Mouse (Mus musculus) urinary bladder, postnatal 36 days (tissue): Measurements from ENCODE around the gene 2010111I01Rik.

ENCODE experiments used
- DNase-seq, 2 experiments: peaks; one replicate each; pipeline ENCODE4 v3.0.0; 2022; ENCODE audit warnings: low spot score in 2 of 2, mixed read lengths in 1 of 2

2010111I01Rik gene

DNA sequence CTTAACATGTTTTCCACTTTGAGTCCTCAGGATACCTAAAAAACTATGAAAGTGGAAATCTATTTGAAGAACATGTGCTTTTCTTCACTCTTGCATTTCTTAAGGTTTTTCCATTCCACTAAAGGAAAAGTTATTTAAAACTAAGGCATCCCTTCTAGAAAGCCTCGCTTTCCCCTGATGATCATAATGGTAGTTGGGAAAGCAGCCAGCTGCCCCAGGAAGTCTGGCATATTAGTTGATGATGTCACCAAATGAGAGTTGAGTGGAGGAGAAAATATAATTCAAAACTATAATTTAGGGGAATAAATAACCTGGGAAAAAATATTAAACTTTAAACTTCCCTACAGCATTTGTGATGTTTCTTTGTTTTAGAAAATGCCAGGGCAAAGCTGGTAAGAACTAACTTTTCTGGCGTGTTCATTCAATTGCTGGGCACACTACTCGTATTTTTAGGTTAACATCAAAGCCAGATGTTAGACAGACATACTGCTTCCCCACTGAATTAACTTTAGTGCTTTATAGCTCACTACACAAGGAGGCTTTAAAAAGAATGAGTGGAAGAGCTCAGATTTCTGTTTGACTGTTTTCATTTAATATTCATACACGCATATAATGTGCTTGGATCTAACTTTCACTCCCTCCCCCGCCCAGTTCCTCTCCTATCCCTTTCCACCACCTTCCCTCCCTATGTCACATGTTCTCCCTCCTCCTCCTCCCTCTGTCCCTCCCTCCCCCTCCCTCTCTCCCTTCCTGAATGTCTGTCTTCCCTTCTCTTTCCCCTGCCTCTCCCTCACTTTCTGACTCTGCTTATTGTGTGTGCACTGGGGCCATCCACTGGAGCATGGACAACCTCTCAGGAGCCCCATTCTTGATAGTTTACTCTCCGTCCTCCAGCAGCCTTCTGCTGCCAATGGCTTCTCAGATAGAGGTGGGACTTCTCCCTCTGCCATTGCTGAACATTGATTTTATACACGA, 58.8 kb downstream of the 2010111I01Rik start:
- no peak for DNase-seq

DNA sequence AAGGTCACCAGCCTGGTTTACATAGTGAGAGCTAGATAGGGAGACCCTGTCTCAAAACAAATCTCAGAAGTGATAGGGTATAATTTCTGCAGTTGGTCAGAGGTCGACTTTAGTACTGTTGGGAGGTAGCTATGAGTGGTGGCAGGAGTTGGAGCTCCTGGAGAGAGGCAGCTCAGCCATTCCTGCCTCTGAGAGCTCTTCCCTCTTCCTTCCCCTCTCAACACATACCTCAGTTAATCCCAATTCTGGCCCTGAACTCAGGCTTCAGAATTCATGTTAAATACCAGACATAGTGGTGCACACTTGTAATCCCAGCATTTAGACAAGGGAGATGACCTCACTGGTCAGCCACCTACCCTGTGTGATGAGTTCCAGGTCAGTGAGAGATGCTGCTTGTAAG, 65.3 kb downstream of the 2010111I01Rik start:
- DNase-seq, result no peak

- DNase-seq, result no peak
Observed at GRCm38 (mm10) chr13:63031244-63031643, 66.6 kb downstream of the 2010111I01Rik start.

GRCm38 (mm10) chr13:63032304-63032830, 67.7 kb downstream of the 2010111I01Rik start:
- no peak for DNase-seq

- no peak for DNase-seq
Observed at GRCm38 (mm10) chr13:63032958-63033357, 68.3 kb downstream of the 2010111I01Rik start.

- DNase-seq, result no peak
Observed at GRCm38 (mm10) chr13:63033364-63033763, 68.7 kb downstream of the 2010111I01Rik start.

DNA sequence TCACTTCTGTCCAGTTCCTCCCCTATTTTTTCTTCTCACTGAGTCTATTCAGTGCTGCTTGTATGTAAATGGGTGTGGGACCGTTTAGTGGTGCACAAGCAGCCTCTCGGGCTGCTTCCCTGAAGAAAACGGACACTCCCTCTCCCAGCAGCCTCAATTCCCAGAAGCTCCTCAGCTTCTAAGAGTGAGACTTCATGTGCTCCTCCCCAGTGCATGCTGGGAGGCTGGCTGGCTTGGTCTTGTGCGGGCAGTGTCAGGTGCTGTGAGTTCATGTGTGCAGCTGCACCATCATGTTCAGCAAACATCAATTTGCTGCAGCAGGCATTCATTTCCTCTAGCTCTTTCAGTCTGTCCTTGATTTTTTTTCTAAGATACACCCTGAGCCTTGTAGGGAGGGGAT, 70.0 kb downstream of the 2010111I01Rik start:
- DNase-seq, result no peak

- no peak for DNase-seq
Observed at GRCm38 (mm10) chr13:63037906-63038305, 73.2 kb downstream of the 2010111I01Rik start.

DNA sequence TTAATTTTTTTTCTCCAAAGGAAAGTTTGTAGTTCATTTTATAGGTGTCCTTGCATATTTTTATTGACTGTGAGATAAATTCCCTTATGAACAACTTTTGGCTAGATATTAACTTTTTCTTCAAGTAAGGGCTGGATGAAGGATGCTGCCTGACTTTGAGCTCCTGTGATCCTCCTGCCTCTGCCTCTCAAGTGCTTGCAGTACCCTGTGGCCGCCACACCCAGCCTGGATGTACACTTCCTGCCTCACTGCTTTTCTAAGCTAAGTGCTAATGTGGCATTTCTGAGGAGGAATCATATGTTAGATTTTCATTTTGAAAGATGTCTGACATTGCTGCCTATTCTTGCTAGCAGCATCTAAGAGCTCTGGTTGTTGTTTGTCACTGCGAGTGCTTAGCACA, 73.7 kb downstream of the 2010111I01Rik start:
- DNase-seq, result no peak

DNA sequence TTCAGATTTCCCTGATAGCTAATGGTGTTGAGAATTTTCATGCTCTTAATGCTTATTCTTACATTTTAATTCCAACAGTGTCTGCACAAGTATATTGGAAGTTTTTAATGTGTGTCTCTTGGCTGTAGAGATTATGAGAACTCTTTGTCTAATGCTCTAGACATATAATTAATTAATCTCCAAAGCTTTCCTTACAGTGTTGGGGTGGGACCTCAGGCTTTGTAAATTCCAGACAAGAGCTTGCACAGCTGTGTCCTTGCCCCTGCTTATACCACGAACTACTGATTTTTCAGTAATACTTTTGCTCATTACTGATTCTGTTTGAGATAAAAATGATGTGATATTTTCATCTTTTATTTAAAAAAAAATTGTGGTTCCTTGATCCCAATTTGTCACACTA, 74.2 kb downstream of the 2010111I01Rik start:
- no peak for DNase-seq

- no peak for DNase-seq
Observed at GRCm38 (mm10) chr13:63039326-63039725, 74.6 kb downstream of the 2010111I01Rik start.

DNA sequence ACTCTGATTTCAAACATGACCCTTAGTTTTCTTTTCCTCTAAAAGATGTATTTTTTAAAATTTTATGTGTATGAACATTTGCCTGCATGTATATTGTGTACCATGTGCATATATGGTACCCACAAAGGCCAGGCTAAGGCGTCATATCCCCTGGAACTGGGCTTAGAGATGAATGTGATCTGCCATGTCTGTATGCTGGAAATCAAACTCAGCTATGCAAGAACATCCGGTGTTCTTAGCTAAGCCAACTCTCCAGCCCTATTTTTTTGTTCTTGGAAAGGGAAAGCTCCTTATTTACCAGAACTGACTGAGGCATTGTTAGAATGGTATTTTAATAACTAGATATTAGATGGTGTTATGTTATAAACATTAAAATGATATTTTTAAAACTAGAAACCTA, 75.2 kb downstream of the 2010111I01Rik start:
- no peak for DNase-seq

DNA sequence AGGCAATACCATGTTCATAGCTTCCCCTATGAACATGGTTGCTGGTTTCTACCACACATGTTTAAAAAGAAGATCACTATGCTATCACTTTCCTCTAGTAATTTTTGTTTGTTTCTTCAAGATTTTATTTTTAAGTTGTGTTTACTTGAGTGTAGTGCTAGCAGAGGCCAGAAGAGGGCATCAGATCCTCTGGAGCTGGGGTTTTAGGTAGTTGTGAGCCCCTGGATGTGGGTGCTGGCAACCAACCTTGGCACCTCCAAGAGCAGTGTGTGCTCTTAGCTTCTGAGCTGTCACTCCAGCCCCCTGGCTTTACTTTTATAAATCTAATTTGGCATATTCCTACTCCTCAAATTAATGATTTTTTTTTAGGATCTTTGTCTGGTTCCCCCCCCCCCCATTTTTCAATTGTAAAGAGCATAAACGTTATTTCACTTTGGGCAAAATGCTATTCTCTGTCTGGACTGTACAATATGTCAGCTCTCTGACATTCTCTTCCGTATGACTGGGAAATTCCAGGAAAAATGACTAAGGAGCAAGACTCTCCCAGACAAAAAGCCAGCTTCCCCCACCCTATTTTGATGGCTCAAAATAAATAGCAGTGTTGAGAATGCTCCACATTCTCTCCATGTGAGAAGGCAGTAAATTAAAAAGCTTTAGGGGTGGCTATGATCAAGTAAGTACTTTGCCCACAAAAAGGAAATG, 81.0 kb downstream of the 2010111I01Rik start:
- DNase-seq, result no peak

DNA sequence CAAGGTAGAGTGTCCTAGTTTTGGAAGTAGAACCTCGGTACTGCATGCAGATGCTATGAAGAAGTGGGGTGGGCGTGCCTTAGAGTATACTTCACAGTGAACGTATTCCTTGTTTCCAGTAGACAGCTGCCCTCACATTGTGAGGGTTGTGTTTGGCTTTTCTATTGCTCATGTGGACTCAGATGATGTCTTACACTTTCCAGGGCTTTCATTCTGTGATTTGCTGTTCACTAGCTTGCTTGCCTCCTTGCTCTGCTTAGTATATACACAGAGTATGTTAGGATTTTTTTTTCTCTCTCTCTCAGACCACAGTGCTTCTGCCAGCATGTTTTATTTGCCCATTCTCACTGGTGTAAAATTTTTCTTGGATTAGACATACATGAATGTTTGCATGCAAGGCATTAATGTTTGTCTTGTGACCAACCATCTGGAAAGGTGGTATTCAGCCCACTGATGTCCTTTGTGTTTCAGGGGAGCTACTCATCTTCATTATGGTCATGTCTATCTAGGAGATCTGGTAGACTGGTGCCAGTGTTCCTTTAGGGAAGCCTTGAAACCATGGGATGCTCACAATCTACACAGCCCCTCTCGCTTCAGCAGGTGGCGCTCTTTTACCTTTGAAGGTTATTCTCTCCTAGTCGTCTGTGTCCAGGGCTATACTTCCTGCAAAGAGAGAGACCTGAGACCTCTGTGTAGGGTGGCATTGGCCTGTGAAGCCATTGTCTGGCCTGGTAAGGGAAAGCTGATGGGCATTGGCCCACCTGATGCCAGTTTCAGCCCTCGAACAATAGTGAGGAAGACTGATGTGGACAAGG, 81.7 kb downstream of the 2010111I01Rik start:
- peak; percentile 71 to 74 for DNase-seq

DNA sequence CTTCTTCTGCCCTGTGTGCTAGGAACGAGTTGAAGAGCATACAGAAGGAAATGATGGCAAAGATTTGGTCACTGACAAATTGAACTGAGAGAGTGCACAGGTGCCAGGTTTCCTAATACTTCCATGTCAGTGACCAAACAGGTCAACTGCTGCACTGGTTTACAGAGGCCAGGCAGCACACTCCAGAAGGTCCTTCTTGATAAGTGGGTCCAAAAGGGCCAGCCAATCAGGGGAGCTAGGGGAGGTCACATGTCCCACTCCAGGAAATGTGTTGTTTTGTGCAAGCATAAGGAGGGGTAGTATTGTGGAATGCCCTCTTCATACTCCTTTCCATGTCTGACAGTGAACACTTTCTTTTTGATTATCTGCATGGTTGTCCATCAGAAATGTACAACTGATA, 99.0 kb downstream of the 2010111I01Rik start:
- DNase-seq, result no peak

- no peak for DNase-seq
Observed at GRCm38 (mm10) chr13:63066607-63067006, 101.9 kb downstream of the 2010111I01Rik start.

DNA sequence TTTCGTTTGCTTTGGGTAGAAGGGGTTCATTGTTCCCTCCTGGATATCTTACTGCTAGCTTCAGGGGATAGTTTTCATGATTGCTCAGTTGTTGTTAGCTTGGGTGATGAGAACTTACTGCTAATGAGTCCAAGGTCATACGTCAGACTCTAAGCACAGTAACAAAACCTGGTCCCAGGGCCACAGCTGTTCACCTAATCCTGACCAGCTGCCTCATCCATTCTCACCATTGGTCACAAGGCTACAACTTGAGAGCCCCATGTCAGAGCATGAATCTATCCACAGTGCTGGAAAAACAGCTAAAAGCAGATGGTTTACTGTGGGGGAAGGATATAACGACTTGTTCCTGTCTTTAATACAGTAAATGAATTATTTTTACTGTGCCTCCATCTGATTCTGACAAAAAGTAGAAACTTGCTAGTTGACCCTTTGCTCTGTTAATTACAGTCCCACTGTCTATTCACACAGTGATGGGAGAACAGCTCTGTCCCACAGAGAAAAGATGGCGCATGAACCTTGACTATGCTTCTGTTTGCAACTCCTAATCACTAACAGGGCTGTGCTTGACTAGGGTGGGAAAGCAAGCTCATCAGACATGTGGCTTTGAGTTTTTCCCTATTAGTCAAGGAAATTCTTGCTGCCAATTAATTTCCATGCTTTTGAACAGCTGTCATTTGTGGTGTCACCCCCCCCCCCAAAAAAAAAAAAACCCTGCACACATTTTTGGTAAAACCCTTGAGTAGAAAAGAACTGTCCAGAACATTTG, 103.9 kb downstream of the 2010111I01Rik start:
- no peak for DNase-seq

- DNase-seq, result no peak
Observed at GRCm38 (mm10) chr13:63071874-63072273, 107.2 kb downstream of the 2010111I01Rik start.

DNA sequence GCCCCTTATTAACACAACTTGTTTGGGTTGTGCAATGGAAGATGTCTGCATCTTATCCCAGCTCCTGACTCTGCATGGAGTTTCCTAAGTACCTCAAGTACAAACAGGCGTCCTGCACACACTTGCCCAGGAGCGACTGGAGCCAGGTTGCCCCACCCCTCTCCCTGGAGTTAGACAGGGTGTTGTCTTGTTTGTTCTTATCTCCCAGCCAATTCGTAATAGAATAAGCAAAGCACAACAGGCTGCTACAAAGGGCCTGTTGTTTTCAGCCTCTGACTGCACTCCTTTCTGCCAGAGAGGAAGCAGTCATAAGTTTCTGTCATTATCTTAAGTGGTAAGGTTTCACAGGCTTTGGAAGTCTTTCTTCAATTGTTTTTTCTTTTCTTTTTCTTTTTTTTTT, 107.7 kb downstream of the 2010111I01Rik start:
- DNase-seq, result peak; percentile 46 to 73

- peak in 1 of 2 experiments; percentile 33 for DNase-seq
Observed at GRCm38 (mm10) chr13:63073911-63074675, 109.4 kb downstream of the 2010111I01Rik start.
